Mouse (Mus musculus) hindbrain, embryonic 16.5 days (tissue): ENCODE results near the gene 4933421I07Rik. TPM values are rescaled to one million over a fixed set of nuclear protein-coding genes. Genes with fewer than 3 reads are reported as not detected.

Source experiments
- polyA plus RNA-seq: library from polyadenylated mRNA; unstranded; fragments of >200 nt; fragmentation: Nextera tagmentation; extraction: Ambion mirVana; gene quantifications from 2 replicates; pipeline ENCODE4 v1.2.1, GENCODE M21; 2015

4933421I07Rik gene
- polyA plus RNA-seq, 1 experiment from 2014 or later = not detected

Other genes with a start within 250 kb of the 4933421I07Rik start
- not detected in 2 replicates for gene Vmn2r61, start 188.1 kb downstream of the 4933421I07Rik start, polyA plus RNA-seq
- gene Zfp141, start 57.6 kb upstream of the 4933421I07Rik start, polyA plus RNA-seq = 8.5 and 13.2 TPM in 2 replicates
- gene Gm21028, start 130.5 kb upstream of the 4933421I07Rik start, polyA plus RNA-seq = not detected in 2 replicates
- gene Zfp977, start 144.4 kb upstream of the 4933421I07Rik start, polyA plus RNA-seq = 1.7 and 1.9 TPM in 2 replicates
- 2.3 and 2.8 TPM in 2 replicates for gene Zfp976, start 194.5 kb upstream of the 4933421I07Rik start, polyA plus RNA-seq
- gene Zfp975, start 244.6 kb upstream of the 4933421I07Rik start, polyA plus RNA-seq = 6.9 and 7.3 TPM in 2 replicates